Mouse (Mus musculus) liver, postnatal 0 days (tissue): ENCODE data around the gene Dab1.

ENCODE experiments used
- CTCF ChIP-seq: sonication (generic); IDR thresholded peaks from 2 replicates; pipeline ENCODE4 v1.5.1; 2016; ENCODE audit warnings: antibody characterized with exemption, low read depth
- EP300 ChIP-seq: IDR thresholded peaks from 2 replicates; pipeline ENCODE4 v1.6.1; 2016; ENCODE audit warnings: antibody characterized with exemption, low read depth, mild to moderate bottlenecking

GRCm38 (mm10) chr4:104680475-104680874, 1061.3 kb downstream of the Dab1 start:
- TF ChIP-seq EP300 (no peak), CTCF (no peak)
